Mouse (Mus musculus) CH12.LX (cell line): Measurements from ENCODE around the gene Adcy7. TPM values are rescaled to one million over a fixed set of nuclear protein-coding genes. Genes with fewer than 3 reads are reported as not detected.

Experiments used
- DNase-seq: peaks from one replicate; pipeline ENCODE4 v3.0.0-alpha.2; 2013; ENCODE audit errors: extremely low read depth
- H3K27ac ChIP-seq: 2 replicates; pipeline ENCODE4 v1.5.1; 2012; ENCODE audit warnings: low read depth, mild to moderate bottlenecking, control low read depth, moderate library complexity; ENCODE audit not compliant: insufficient read depth
- H3K27me3 ChIP-seq: replicated peaks from 2 replicates; pipeline ENCODE3; 2012; ENCODE audit warnings: inconsistent platforms
- H3K36me3 ChIP-seq, 2 experiments: replicated peaks in 1 of 2; 2 replicates each; pipeline versions ENCODE3 to v1.6.1; 2012; ENCODE audit warnings: inconsistent platforms in 1 of 2, low read length in 1 of 2, mild to moderate bottlenecking in 1 of 2, mixed read lengths in 1 of 2, moderate library complexity in 1 of 2; ENCODE audit not compliant: control insufficient read depth in 1 of 2, insufficient read depth in 1 of 2
- H3K4me1 ChIP-seq, 2 experiments: 2 replicates each; pipeline ENCODE4 v1.6.1; 2012; ENCODE audit warnings: inconsistent platforms in 1 of 2, moderate library complexity in 1 of 2; ENCODE audit not compliant: insufficient read depth in 2 of 2, control insufficient read depth in 1 of 2
- H3K4me2 ChIP-seq: 2 replicates; pipeline ENCODE4 v1.6.1; 2012; ENCODE audit warnings: low read depth, mild to moderate bottlenecking, control low read depth; ENCODE audit not compliant: poor library complexity, insufficient read depth, severe bottlenecking
- H3K4me3 ChIP-seq, 3 experiments: fragments of 150-350 bp in 1 of 3; sonication (generic) in 1 of 3; replicated peaks in 1 of 3; 2 replicates each; pipeline versions ENCODE3 to v1.5.1; 2011 to 2012; ENCODE audit warnings: low read depth in 2 of 3, low read length in 2 of 3, mild to moderate bottlenecking in 2 of 3, moderate library complexity in 2 of 3, control low read depth in 1 of 3, improper control_type of control experiment in 1 of 3, inconsistent platforms in 1 of 3, mixed read lengths in 1 of 3; ENCODE audit not compliant: poor library complexity in 1 of 3
- H3K79me2 ChIP-seq: replicated peaks from 2 replicates; pipeline ENCODE4 v1.6.1; 2012; ENCODE audit warnings: mild to moderate bottlenecking, moderate library complexity; ENCODE audit not compliant: control insufficient read depth, poor library complexity, insufficient read depth, severe bottlenecking; ENCODE audit errors: extremely low read depth
- H3K9ac ChIP-seq: 2 replicates; pipeline ENCODE4 v1.6.1; 2012; ENCODE audit warnings: low read depth, mild to moderate bottlenecking, control low read depth, moderate library complexity; ENCODE audit not compliant: insufficient read depth
- H3K9me3 ChIP-seq: replicated peaks from 2 replicates; pipeline ENCODE3; 2012; ENCODE audit warnings: low read length, inconsistent platforms, mixed read lengths
- BHLHE40 ChIP-seq: IDR thresholded peaks from 2 replicates; pipeline ENCODE4 v1.6.1; 2011; ENCODE audit warnings: mild to moderate bottlenecking, low read depth, low read length, improper control_type of control experiment
- CHD1 ChIP-seq: IDR thresholded peaks from 2 replicates; pipeline ENCODE4 v1.6.1; 2012; ENCODE audit warnings: low read depth, low read length, improper control_type of control experiment, inconsistent platforms
- CHD2 ChIP-seq: IDR thresholded peaks from 2 replicates; pipeline ENCODE4 v1.6.1; 2011; ENCODE audit warnings: low read length, improper control_type of control experiment
- CTCF ChIP-seq, 2 experiments: IDR thresholded peaks in 1 of 2; conservative IDR thresholded peaks in 1 of 2; 2 replicates each; pipeline ENCODE4 v1.5.1; 2011 to 2012; ENCODE audit warnings: low read depth in 2 of 2, low read length in 2 of 2, improper control_type of control experiment in 1 of 2, inconsistent platforms in 1 of 2, mild to moderate bottlenecking in 1 of 2, moderate library complexity in 1 of 2
- E2F4 ChIP-seq: IDR thresholded peaks from 2 replicates; pipeline ENCODE4 v1.6.1; 2011; ENCODE audit warnings: low read depth, low read length, improper control_type of control experiment; ENCODE audit not compliant: insufficient replicate concordance
- ELF1 ChIP-seq: IDR thresholded peaks from 2 replicates; pipeline ENCODE4 v1.6.1; 2014; ENCODE audit warnings: low read depth, mild to moderate bottlenecking, inconsistent platforms, low read length, improper control_type of control experiment
- EP300 ChIP-seq: IDR thresholded peaks from 2 replicates; pipeline ENCODE4 v1.6.1; 2011; ENCODE audit warnings: low read length, improper control_type of control experiment
- ETS1 ChIP-seq: conservative IDR thresholded peaks from 2 replicates; pipeline ENCODE4 v1.6.1; 2012; ENCODE audit warnings: low read depth, mild to moderate bottlenecking, inconsistent platforms, low read length, improper control_type of control experiment, moderate library complexity
- HCFC1 ChIP-seq: IDR thresholded peaks from 2 replicates; pipeline ENCODE4 v1.6.1; 2012; ENCODE audit warnings: low read depth, mild to moderate bottlenecking, inconsistent platforms, low read length, improper control_type of control experiment
- IRF4 ChIP-seq: IDR thresholded peaks from 2 replicates; pipeline ENCODE4 v1.6.1; 2014; ENCODE audit warnings: low read depth, mild to moderate bottlenecking, inconsistent platforms, low read length, improper control_type of control experiment
- KAT2A ChIP-seq: IDR thresholded peaks from 2 replicates; pipeline ENCODE4 v1.6.1; 2012; ENCODE audit warnings: low read length, improper control_type of control experiment, inconsistent platforms; ENCODE audit not compliant: insufficient replicate concordance
- MAFK ChIP-seq: IDR thresholded peaks from 2 replicates; pipeline ENCODE4 v1.6.1; 2011; ENCODE audit warnings: low read length, improper control_type of control experiment; ENCODE audit not compliant: insufficient replicate concordance
- MAX ChIP-seq: IDR thresholded peaks from 2 replicates; pipeline ENCODE4 v1.6.1; 2011; ENCODE audit warnings: low read length, improper control_type of control experiment
- MAZ ChIP-seq: IDR thresholded peaks from 2 replicates; pipeline ENCODE4 v1.6.1; 2012; ENCODE audit warnings: low read depth, mild to moderate bottlenecking, inconsistent platforms, low read length, improper control_type of control experiment, moderate library complexity
- MEF2A ChIP-seq: IDR thresholded peaks from 2 replicates; pipeline ENCODE4 v1.6.1; 2014; ENCODE audit warnings: low read depth, mild to moderate bottlenecking, inconsistent platforms, low read length, improper control_type of control experiment, borderline replicate concordance
- MYC ChIP-seq: IDR thresholded peaks from 2 replicates; pipeline ENCODE4 v1.6.1; 2011; ENCODE audit warnings: low read depth, mild to moderate bottlenecking, improper control_type of control experiment, low read length
- NRF1 ChIP-seq: IDR thresholded peaks from 2 replicates; pipeline ENCODE4 v1.6.1; 2014; ENCODE audit warnings: low read depth, mild to moderate bottlenecking, inconsistent platforms, low read length, improper control_type of control experiment, moderate library complexity
- PAX5 ChIP-seq: IDR thresholded peaks from 2 replicates; pipeline ENCODE4 v1.6.1; 2012; ENCODE audit warnings: low read length, inconsistent platforms, mixed read lengths
- RCOR1 ChIP-seq: conservative IDR thresholded peaks from 2 replicates; pipeline ENCODE4 v1.6.1; 2012; ENCODE audit warnings: low read depth, mild to moderate bottlenecking, inconsistent platforms, low read length, improper control_type of control experiment
- SIN3A ChIP-seq: IDR thresholded peaks from 2 replicates; pipeline ENCODE4 v1.6.1; 2012; ENCODE audit warnings: low read length, improper control_type of control experiment, inconsistent platforms
- SMC3 ChIP-seq: IDR thresholded peaks from 2 replicates; pipeline ENCODE4 v1.6.1; 2011; ENCODE audit warnings: low read depth, low read length, improper control_type of control experiment
- TBP ChIP-seq: conservative IDR thresholded peaks from 2 replicates; pipeline ENCODE4 v1.6.1; 2011; ENCODE audit warnings: low read depth, low read length, improper control_type of control experiment
- TCF12 ChIP-seq: IDR thresholded peaks from 2 replicates; pipeline ENCODE4 v1.6.1; 2014; ENCODE audit warnings: low read depth, mild to moderate bottlenecking, inconsistent platforms, low read length, improper control_type of control experiment
- USF1 ChIP-seq: IDR thresholded peaks from 2 replicates; pipeline ENCODE4 v1.6.1; 2014; ENCODE audit warnings: low read depth, mild to moderate bottlenecking, inconsistent platforms, low read length, improper control_type of control experiment
- USF2 ChIP-seq: conservative IDR thresholded peaks from 2 replicates; pipeline ENCODE4 v1.6.1; 2011; ENCODE audit warnings: low read depth, low read length, improper control_type of control experiment
- ZC3H11A ChIP-seq: IDR thresholded peaks from 2 replicates; pipeline ENCODE4 v1.6.1; 2012; ENCODE audit warnings: low read depth, mild to moderate bottlenecking, inconsistent platforms, low read length, improper control_type of control experiment
- ZKSCAN1 ChIP-seq: IDR thresholded peaks from 2 replicates; pipeline ENCODE4 v1.6.1; 2012; ENCODE audit warnings: low read depth, inconsistent platforms, low read length, improper control_type of control experiment, borderline replicate concordance
- ZMIZ1 ChIP-seq: IDR thresholded peaks from 2 replicates; pipeline ENCODE4 v1.6.1; 2012; ENCODE audit warnings: low read depth, mild to moderate bottlenecking, inconsistent platforms, low read length, improper control_type of control experiment
- ZNF384 ChIP-seq: IDR thresholded peaks from 2 replicates; pipeline ENCODE4 v1.6.1; 2012; ENCODE audit warnings: low read depth, low read length, improper control_type of control experiment, inconsistent platforms
- dilution Hi-C: fragments of 300-500 bp; cut with MboI; formaldehyde crosslinking; loops from 2 replicates; pipeline ENCODE4 v1.14.3; 2020; ENCODE audit warnings: low sequenced_read_pairs; ENCODE audit not compliant: extremely low pct_unique_long_range_greater_than_20kb, extremely low pct_ligation_motif_present
- in situ Hi-C: fragments of 300-500 bp; cut with MboI; formaldehyde crosslinking; loops from 3 replicates; pipeline ENCODE4 v1.14.3; 2019; ENCODE audit warnings: low sequenced_read_pairs, low pct_ligation_motif_present, low pct_unique_long_range_greater_than_20kb, mixed read lengths
- polyA plus RNA-seq: library from polyadenylated mRNA; unstranded; fragments of >175 nt; gene quantifications from 2 replicates; pipeline ENCODE4 v1.2.1, GENCODE M21; 2012; ENCODE audit warnings: low read depth; ENCODE audit not compliant: insufficient read length
- total RNA-seq, 2 experiments: library from RNA; depleted of rRNA; stranded (reverse); fragments of 300-350 nt in 1 of 2; fragments of >200 nt in 1 of 2; gene quantifications; 2 replicates each; pipeline ENCODE4 v1.2.3; 2012 to 2014

Gene Adcy7
- total and polyA plus RNA-seq, 3 experiments = 25.7 to 28.5 (median 27.0) TPM

GRCm38 (mm10) chr8:88286421-88286960, 14.3 kb downstream of the Adcy7 start:
- Histone ChIP-seq H3K4me2 (no peak overlapping the region), H3K4me3 (no peak overlapping the region), H3K27me3 (no peaks in the 10 kb centered on the region), H3K79me2 (no peaks in the 10 kb centered on the region)
- dilution Hi-C loops = no loop called here
- no peak for TF ChIP-seq ZC3H11A
- 0 out of 2 replicates have a peak, but pooled peaks have one; percentile 12 for TF ChIP-seq ZNF384
- TF ChIP-seq SMC3 = no peak
- TF ChIP-seq CTCF (conservative IDR thresholded peaks at IDR 0.05 in 1 of 2, IDR thresholded peaks at IDR 0.05 in 1 of 2; ENCODE audit: low read depth in 2 of 2, low read length in 2 of 2) = 0 out of 4 replicates have a peak, but pooled peaks of 1 of the 2 experiments have one; percentile 21
- TF ChIP-seq CHD2 = no peak
- TF ChIP-seq, all 38 proteins: peak for 2
- Histone ChIP-seq H3K27ac (no peak overlapping the region), H3K36me3 (peaks cover 0 to 6% of the 10 kb centered on the region in 2 experiments), H3K4me1 (peaks cover 21 to 70% of the 10 kb centered on the region in 2 experiments), H3K9ac (no peak overlapping the region), H3K9me3 (no peaks in the 10 kb centered on the region)
- no peak for DNase-seq
- in situ Hi-C loops = no loop called here

- Histone ChIP-seq H3K27me3 (no peaks in the 10 kb centered on the region), H3K4me2 (peak overlapping the region; percentile 57), H3K27ac (peak overlapping the region; percentile 72), H3K79me2 (0 out of 2 replicates have a peak, but pooled peaks cover 4% of the 10 kb centered on the region), H3K4me1 (peaks cover 25 to 75% of the 10 kb centered on the region in 2 experiments), H3K36me3 (peaks cover 0 to 14% of the 10 kb centered on the region in 2 experiments), H3K9ac (peak overlapping the region; percentile 82), H3K4me3 (peak overlapping the region; percentile 63 to 69 (median 66)), H3K9me3 (no peaks in the 10 kb centered on the region)
- DNase-seq = peak; percentile 81
- dilution Hi-C loops (no loop called here), in situ Hi-C loops (no loop called here)
- TF ChIP-seq KAT2A (0 out of 2 replicates have a peak, but pooled peaks have one; percentile 46), SMC3 (no peak), ZC3H11A (no peak), TCF12 (peak; percentile 67), RCOR1 (peak; percentile 79), ZNF384 (peak; percentile 84), MEF2A (0 out of 2 replicates have a peak, but pooled peaks have one; percentile 8), MYC (0 out of 2 replicates have a peak, but pooled peaks have one; percentile 39), MAFK (0 out of 2 replicates have a peak, but pooled peaks have one; percentile 14), BHLHE40 (peak; percentile 33; the same call in 1 of the 2 replicates), ZMIZ1 (peak; percentile 86), TBP (peak; percentile 44; the same call in 1 of the 2 replicates), ZKSCAN1 (no peak), CTCF (conservative IDR thresholded peaks at IDR 0.05 in 1 of 2, IDR thresholded peaks at IDR 0.05 in 1 of 2; ENCODE audit: low read depth in 2 of 2, low read length in 2 of 2) (no peak), USF1 (no peak), CHD1 (0 out of 2 replicates have a peak, but pooled peaks have one; percentile 14), MAX (no peak), ELF1 (peak; percentile 82), SIN3A (peak; percentile 86), MAZ (peak; percentile 50; the same call in 1 of the 2 replicates), NRF1 (0 out of 2 replicates have a peak, but pooled peaks have one; percentile 15), ETS1 (peak; percentile 35; the same call in 1 of the 2 replicates), E2F4 (no peak), PAX5 (no peak), IRF4 (no peak; the same call in 1 of the 2 replicates), EP300 (peak; percentile 77), USF2 (no peak), HCFC1 (no peak), CHD2 (peak; percentile 71)
Measured at GRCm38 (mm10) chr8:88288622-88289242, 16.5 kb downstream of the Adcy7 start.
